Mouse (Mus musculus) forebrain, embryonic 10.5 days (tissue): ENCODE results near the gene Myadm. TPM values are rescaled to one million over a fixed set of nuclear protein-coding genes. Genes with fewer than 3 reads are reported as not detected.

Experiments used
- polyA plus RNA-seq: library from polyadenylated mRNA; unstranded; fragments of >200 nt; fragmentation: Nextera tagmentation; extraction: Ambion mirVana; gene quantifications from 2 replicates; pipeline ENCODE4 v1.2.1, GENCODE M21; 2016

Myadm gene
- polyA plus RNA-seq, 1 experiment from 2014 or later, result 20.9 TPM

Other genes starting within 250 kb of the Myadm start
- 0.10 and 0.21 TPM in 2 replicates for gene AU018091, start 119.9 kb upstream of the Myadm start, polyA plus RNA-seq
- gene Nlrp12, start 39.3 kb upstream of the Myadm start, polyA plus RNA-seq, result not detected in 2 replicates
- 0.71 and 1.2 TPM in 2 replicates for gene Prkcg, start 99 bp downstream of the Myadm start, polyA plus RNA-seq
- gene Cacng7, start 43.9 kb downstream of the Myadm start, polyA plus RNA-seq, result 1.7 and 2.2 TPM in 2 replicates
- gene Cacng8, start 101.6 kb downstream of the Myadm start, polyA plus RNA-seq, result 6.7 and 7.1 TPM in 2 replicates
- gene Cacng6, start 135.1 kb downstream of the Myadm start, polyA plus RNA-seq, result 0.22 and 0.27 TPM in 2 replicates
- not detected in 2 replicates for gene Tarm1, start 213.5 kb downstream of the Myadm start, polyA plus RNA-seq